35 mouse cellular contexts compared by ENCODE assay signal in the genomic region with DNA sequence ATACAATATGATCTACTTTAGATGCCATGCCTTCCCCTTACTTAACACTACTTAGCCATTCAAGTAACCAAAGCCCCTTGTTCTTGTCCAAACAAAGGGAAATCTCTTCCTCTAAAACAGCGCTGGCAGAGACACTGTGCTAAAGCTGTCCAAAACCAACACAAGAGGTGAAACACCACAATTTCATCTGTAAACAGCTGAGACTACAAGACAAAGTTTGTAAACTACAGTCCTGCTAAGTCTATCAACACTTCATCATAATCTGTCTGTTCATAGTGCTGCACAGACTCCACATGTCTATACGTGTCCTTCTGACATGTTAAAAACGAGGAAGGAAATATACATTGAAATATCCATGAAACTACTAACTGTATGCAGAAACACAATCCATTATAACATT.
"Had no signal": no experiment of that assay in that cellular context is flagged by ENCODE, and none has a peak within 500 bp of the region (broad histone marks: within the 10 kb centered on the region; RNA-seq: fewer than 3 reads in every experiment).

No protein-coding gene starts in this region.

- H3K9ac ChIP-seq: heart, embryonic 12.5 days; heart, embryonic 13.5 days; heart, embryonic 15.5 days; hindbrain, embryonic 12.5 days; hindbrain, embryonic 13.5 days; hindbrain, embryonic 14.5 days; hindbrain, embryonic 15.5 days; intestine, embryonic 15.5 days; kidney, embryonic 15.5 days had no signal

- H3K4me2 ChIP-seq: heart, embryonic 11.5 days; heart, embryonic 12.5 days; heart, embryonic 13.5 days; heart, embryonic 15.5 days; hindbrain, embryonic 12.5 days; hindbrain, embryonic 13.5 days; hindbrain, embryonic 14.5 days; hindbrain, embryonic 15.5 days; intestine, embryonic 15.5 days; kidney, embryonic 15.5 days had no signal

- DNase-seq: heart, postnatal 10 days; heart, postnatal 14 days; heart, postnatal 36 days; heart, postnatal 4 days; kidney, adult 11 months; kidney, adult 18-20 months; kidney, adult 2 months; kidney, adult 8-10 months; kidney, adult 9 months; kidney, postnatal 10 days; kidney, postnatal 14 days; kidney, postnatal 25 days; kidney, postnatal 36 days; kidney, postnatal 4 days; layer of hippocampus, adult 9-11 months; layer of hippocampus, postnatal 36 days had no signal

- H3K4me3 ChIP-seq: heart, embryonic 10.5 days; heart, embryonic 12.5 days; heart, embryonic 13.5 days; heart, embryonic 15.5 days; hindbrain, embryonic 10.5 days; hindbrain, embryonic 12.5 days; hindbrain, embryonic 13.5 days; hindbrain, embryonic 15.5 days; intestine, embryonic 15.5 days; kidney, embryonic 15.5 days; layer of hippocampus, adult 2 months had no signal

- H3K9me3 ChIP-seq: heart, embryonic 10.5 days; heart, embryonic 12.5 days; heart, embryonic 13.5 days; heart, embryonic 15.5 days; hindbrain, embryonic 10.5 days; hindbrain, embryonic 12.5 days; hindbrain, embryonic 13.5 days; hindbrain, embryonic 15.5 days; intestine, embryonic 15.5 days; kidney, embryonic 15.5 days had no signal

- H3K36me3 ChIP-seq: heart, embryonic 13.5 days; heart, embryonic 15.5 days; hindbrain, embryonic 12.5 days; hindbrain, embryonic 15.5 days; intestine, embryonic 15.5 days; kidney, embryonic 15.5 days had no signal

- H3K27me3 ChIP-seq: heart, embryonic 12.5 days; heart, embryonic 13.5 days; heart, embryonic 15.5 days; hindbrain, embryonic 12.5 days; hindbrain, embryonic 13.5 days; hindbrain, embryonic 15.5 days; intestine, embryonic 15.5 days; kidney, embryonic 15.5 days had no signal

- H3K27ac ChIP-seq: heart, embryonic 10.5 days; heart, embryonic 13.5 days; heart, embryonic 15.5 days; hindbrain, embryonic 10.5 days; hindbrain, embryonic 12.5 days; hindbrain, embryonic 13.5 days; hindbrain, embryonic 14.5 days; hindbrain, embryonic 15.5 days; hindbrain, postnatal 0 days; intestine, embryonic 15.5 days; kidney, embryonic 15.5 days; kidney, postnatal 0 days; layer of hippocampus, adult 2 months had no signal

- ATAC-seq: hindbrain, embryonic 16.5 days; hindbrain, postnatal 0 days; inflammation-experienced regulatory T-cells, adult 6 months; intestine, embryonic 15.5 days; intestine, embryonic 16.5 days; intestine, postnatal 0 days had no signal

- H3K4me1 ChIP-seq: heart, embryonic 10.5 days; intestine, embryonic 15.5 days had no signal
